Mouse (Mus musculus) olfactory bulb, adult 2 months (tissue): ENCODE results near the gene Tprkb.
"Not testable (repeated sequence)": the region's sequence is repeated elsewhere in the genome, so short reads cannot be mapped to it uniquely, and the experiment has no call there.

Source experiments
- CTCF ChIP-seq: fragments of 200-500 bp; IDR thresholded peaks from 2 replicates; pipeline ENCODE4 v1.5.1; 2012; ENCODE audit warnings: low read depth, mild to moderate bottlenecking, low read length, moderate library complexity; ENCODE audit not compliant: insufficient read depth
- POLR2A ChIP-seq: fragments of 200-500 bp; IDR thresholded peaks from 2 replicates; pipeline ENCODE4 v1.6.1; 2012; ENCODE audit warnings: mild to moderate bottlenecking, low read depth, low read length, moderate library complexity; ENCODE audit not compliant: insufficient read depth

- not testable (repeated sequence) for TF ChIP-seq CTCF, POLR2A
Observed at GRCm38 (mm10) chr6:85895061-85895648, 16.5 kb upstream of the Tprkb start.
